Mouse (Mus musculus): ENCODE measurements around the gene Paqr4.
A peak's percentile ranks its signal among the peaks of the same experiment; 100 is the strongest.
"Not testable (repeated sequence)": the region's sequence is repeated elsewhere in the genome, so short reads cannot be mapped to it uniquely, and the experiment has no call there.

Paqr4 gene

GRCm38 (mm10) chr17:23740598-23741021, at the start of gene Paqr4:
Paqr4 (minus strand) TSS chr17:23740867.
- DNase-seq (ENCODE audit: low spot score in 2 of 2): peak in 1 of 2 experiments; percentile 68

GRCm38 (mm10) chr17:23789749-23790268, 49.1 kb upstream of the Paqr4 start:
- DNase-seq (ENCODE audit: low spot score in 2 of 2): peak in 1 of 2 experiments; percentile 28

- DNase-seq (ENCODE audit: low spot score in 2 of 2): no peak
These were observed 48.3 kb upstream of the Paqr4 start for GRCm38 (mm10) chr17:23788973-23789372.

GRCm38 (mm10) chr17:23786510-23786931, 45.9 kb upstream of the Paqr4 start:
- DNase-seq (ENCODE audit: low spot score in 2 of 2): no peak

GRCm38 (mm10) chr17:23785561-23786471, 45.1 kb upstream of the Paqr4 start, which contains the start of gene Flywch2:
Flywch2 (minus strand) TSS chr17:23786081.
- DNase-seq (ENCODE audit: low spot score in 2 of 2): peak; percentile 54 to 82

- no peak for DNase-seq (ENCODE audit: low spot score in 2 of 2)
These were observed 42.7 kb upstream of the Paqr4 start for GRCm38 (mm10) chr17:23783352-23783751.

GRCm38 (mm10) chr17:23778447-23778846, 37.8 kb upstream of the Paqr4 start:
- no peak for DNase-seq (ENCODE audit: low spot score in 2 of 2)

- no peak for DNase-seq (ENCODE audit: low spot score in 2 of 2)
These were observed 36.5 kb upstream of the Paqr4 start for GRCm38 (mm10) chr17:23777141-23777540.

GRCm38 (mm10) chr17:23776216-23776615, 35.5 kb upstream of the Paqr4 start:
- DNase-seq (ENCODE audit: low spot score in 2 of 2): no peak

- DNase-seq (ENCODE audit: low spot score in 2 of 2): peak; percentile 68 to 89
These were observed 33.4 kb upstream of the Paqr4 start for GRCm38 (mm10) chr17:23774090-23774489.

- no peak for DNase-seq (ENCODE audit: low spot score in 2 of 2)
These were observed 33.0 kb upstream of the Paqr4 start for GRCm38 (mm10) chr17:23773676-23774075.

GRCm38 (mm10) chr17:23772219-23772556, 31.5 kb upstream of the Paqr4 start:
- DNase-seq (ENCODE audit: low spot score in 2 of 2): not testable (repeated sequence)

GRCm38 (mm10) chr17:23771284-23772218, 30.9 kb upstream of the Paqr4 start, which contains the start of gene Flywch1:
Flywch1 (minus strand) TSS chr17:23771602.
- peak; percentile 95 to 96 for DNase-seq (ENCODE audit: low spot score in 2 of 2)

- DNase-seq (ENCODE audit: low spot score in 2 of 2): peak in 1 of 2 experiments; percentile 54
These were observed 30.2 kb upstream of the Paqr4 start for GRCm38 (mm10) chr17:23770896-23771283.

GRCm38 (mm10) chr17:23770493-23770892, 29.8 kb upstream of the Paqr4 start:
- DNase-seq (ENCODE audit: low spot score in 2 of 2): no peak

- DNase-seq (ENCODE audit: low spot score in 2 of 2): no peak
These were observed 22.3 kb upstream of the Paqr4 start for GRCm38 (mm10) chr17:23762976-23763375.

GRCm38 (mm10) chr17:23761155-23761554, 20.5 kb upstream of the Paqr4 start:
- DNase-seq (ENCODE audit: low spot score in 2 of 2): no peak

- no peak for DNase-seq (ENCODE audit: low spot score in 2 of 2)
These were observed 19.6 kb upstream of the Paqr4 start for GRCm38 (mm10) chr17:23760231-23760630.

GRCm38 (mm10) chr17:23758801-23759200, 18.1 kb upstream of the Paqr4 start:
- DNase-seq (ENCODE audit: low spot score in 2 of 2): no peak

- DNase-seq (ENCODE audit: low spot score in 2 of 2): no peak
These were observed 16.9 kb upstream of the Paqr4 start for GRCm38 (mm10) chr17:23757581-23757980.

GRCm38 (mm10) chr17:23755689-23756088, 15.0 kb upstream of the Paqr4 start:
- no peak for DNase-seq (ENCODE audit: low spot score in 2 of 2)

Measured in spleen, postnatal 10 days (tissue).